Mouse (Mus musculus) liver, embryonic 11.5 days (tissue): ENCODE measurements at regions not wholly inside any gene's neighbourhood (a gene's known extent, or its start where the extent isn't known, plus 50 kb on each side); places are given as distances from the start of the nearest gene placed in this dataset.

Source experiments
- ATAC-seq: fragments of 200-750 bp; cut with Nextera tagmentation; replicated peaks from 2 replicates; pipeline ENCODE4 v1.8.0; 2017; ENCODE audit warnings: moderate number of reproducible peaks, mild to moderate bottlenecking, moderate TSS enrichment, moderate library complexity; ENCODE audit not compliant: low FRiP score
- DNase-seq: peaks from one replicate; pipeline ENCODE4 v3.0.0-alpha.2; 2017; ENCODE audit warnings: low spot score
- H3K27ac ChIP-seq: fragments of 300-500 bp; sonication (generic); 2 replicates; pipeline ENCODE4 v1.5.1; 2014; ENCODE audit warnings: mild to moderate bottlenecking, low read depth, low read length, control low read depth
- H3K27me3 ChIP-seq: fragments of 300-500 bp; sonication (generic); replicated peaks from 2 replicates; pipeline ENCODE4 v1.6.1; 2014; ENCODE audit warnings: low read length, mixed read lengths; ENCODE audit not compliant: control insufficient read depth, insufficient read depth
- H3K36me3 ChIP-seq: fragments of 300-500 bp; sonication (generic); 2 replicates; pipeline ENCODE4 v1.6.1; 2014; ENCODE audit warnings: mild to moderate bottlenecking, low read length, moderate library complexity, mixed read lengths; ENCODE audit not compliant: control insufficient read depth, insufficient read depth
- H3K4me1 ChIP-seq: fragments of 300-500 bp; sonication (generic); replicated peaks from 2 replicates; pipeline ENCODE4 v1.6.1; 2014; ENCODE audit warnings: low read length, mixed read lengths; ENCODE audit not compliant: control insufficient read depth, insufficient read depth
- H3K4me2 ChIP-seq: fragments of 300-500 bp; sonication (generic); 2 replicates; pipeline ENCODE4 v1.6.1; 2014; ENCODE audit warnings: mild to moderate bottlenecking, control low read depth, moderate library complexity
- H3K4me3 ChIP-seq: fragments of 300-500 bp; sonication (generic); 2 replicates; pipeline ENCODE4 v1.5.1; 2014; ENCODE audit warnings: low read depth, low read length, control low read depth
- H3K9ac ChIP-seq: fragments of 300-500 bp; sonication (generic); 2 replicates; pipeline ENCODE4 v1.6.1; 2014; ENCODE audit warnings: low read depth, low read length, control low read depth
- H3K9me3 ChIP-seq: fragments of 300-500 bp; sonication (generic); 2 replicates; pipeline ENCODE4 v1.6.1; 2016; ENCODE audit warnings: low read length, inconsistent platforms, mixed read lengths; ENCODE audit not compliant: control insufficient read depth
- WGBS: fragments of 180-500 bp; shearing (Covaris S2); extraction: QIAGEN DNeasy Blood & Tissue Kit; methylation state at CpG from one replicate; pipeline ENCODE4 v1.1.7; 2014; 5-methylcytosine and 5-hydroxymethylcytosine counted together

- 72% methylated on average over 10 of the region's 10 CpGs for whole genome bisulfite sequencing
Observed at GRCm38 (mm10) chr4:12511656-12512385, 340.0 kb upstream of the Fam92a start.

GRCm38 (mm10) chr4:12506851-12507551 lies 335.2 kb upstream of the Fam92a start:
- no peak overlapping the region for H3K4me2 ChIP-seq
- H3K36me3 ChIP-seq = no peaks in the 10 kb centered on the region
- no peaks in the 10 kb centered on the region for H3K4me1 ChIP-seq
- ATAC-seq (no peak), DNase-seq (no peak)
- WGBS = 57% methylated on average over 8 of the region's 8 CpGs
- no peak overlapping the region; the same call in 1 of the 2 replicates for H3K27ac ChIP-seq
- no peak overlapping the region for H3K4me3 ChIP-seq
- H3K9ac ChIP-seq = no peak overlapping the region
- H3K9me3 ChIP-seq = no peaks in the 10 kb centered on the region
- no peaks in the 10 kb centered on the region for H3K27me3 ChIP-seq

More at GRCm38 (mm10) chr4:12511656-12512385, 340.0 kb upstream of the Fam92a start:
- no peaks in the 10 kb centered on the region for H3K9me3 ChIP-seq
- H3K9ac ChIP-seq = no peak overlapping the region
- no peak for DNase-seq
- no peak overlapping the region for H3K4me3 ChIP-seq
- H3K27me3 ChIP-seq = no peaks in the 10 kb centered on the region
- H3K4me1 ChIP-seq = no peaks in the 10 kb centered on the region
- ATAC-seq = no peak
- no peaks in the 10 kb centered on the region for H3K36me3 ChIP-seq
- no peak overlapping the region for H3K4me2 ChIP-seq
- H3K27ac ChIP-seq = no peak overlapping the region

GRCm38 (mm10) chr4:12501086-12501485 lies 329.3 kb upstream of the Fam92a start:
- Histone ChIP-seq H3K27me3 (no peaks in the 10 kb centered on the region), H3K4me3 (no peak overlapping the region), H3K36me3 (no peaks in the 10 kb centered on the region), H3K9ac (no peak overlapping the region), H3K27ac (no peak overlapping the region), H3K4me2 (no peak overlapping the region), H3K9me3 (no peaks in the 10 kb centered on the region), H3K4me1 (no peaks in the 10 kb centered on the region)
- DNase-seq = no peak
- ATAC-seq = no peak
- 72% methylated on average over 8 of the region's 8 CpGs for WGBS

- DNase-seq = no peak
- Histone ChIP-seq H3K9me3 (no peaks in the 10 kb centered on the region), H3K4me3 (no peak overlapping the region), H3K4me1 (no peaks in the 10 kb centered on the region), H3K27me3 (no peaks in the 10 kb centered on the region), H3K27ac (no peak overlapping the region), H3K36me3 (no peaks in the 10 kb centered on the region), H3K9ac (no peak overlapping the region), H3K4me2 (no peak overlapping the region)
- ATAC-seq = no peak
- 60% methylated on average over 4 of the region's 4 CpGs for WGBS
Observed at GRCm38 (mm10) chr4:12498426-12498825, 326.6 kb upstream of the Fam92a start.

GRCm38 (mm10) chr4:12492468-12492867 lies 320.7 kb upstream of the Fam92a start:
- WGBS = 50% methylated on average over 2 of the region's 2 CpGs
- Histone ChIP-seq H3K9me3 (no peaks in the 10 kb centered on the region), H3K4me3 (no peak overlapping the region), H3K4me2 (no peak overlapping the region), H3K4me1 (no peaks in the 10 kb centered on the region), H3K9ac (no peak overlapping the region), H3K36me3 (no peaks in the 10 kb centered on the region), H3K27ac (no peak overlapping the region), H3K27me3 (no peaks in the 10 kb centered on the region)
- ATAC-seq (no peak), DNase-seq (no peak)

GRCm38 (mm10) chr4:12491306-12491705 lies 319.5 kb upstream of the Fam92a start:
- ATAC-seq (no peak), DNase-seq (no peak)
- no peak overlapping the region for H3K4me3 ChIP-seq
- 82% methylated on average over 6 of the region's 6 CpGs for WGBS
- H3K9ac ChIP-seq = no peak overlapping the region
- no peaks in the 10 kb centered on the region for H3K9me3 ChIP-seq
- H3K4me2 ChIP-seq = no peak overlapping the region
- H3K36me3 ChIP-seq = no peaks in the 10 kb centered on the region
- no peak overlapping the region for H3K27ac ChIP-seq
- no peaks in the 10 kb centered on the region for H3K4me1 ChIP-seq
- H3K27me3 ChIP-seq = no peaks in the 10 kb centered on the region

- Histone ChIP-seq H3K4me2 (no peak overlapping the region), H3K36me3 (no peaks in the 10 kb centered on the region), H3K27ac (no peak overlapping the region), H3K4me3 (no peak overlapping the region), H3K4me1 (no peaks in the 10 kb centered on the region), H3K27me3 (no peaks in the 10 kb centered on the region), H3K9ac (no peak overlapping the region), H3K9me3 (no peaks in the 10 kb centered on the region)
- DNase-seq (no peak), ATAC-seq (no peak)
- 55% methylated on average over 3 of the region's 3 CpGs for WGBS
Observed at GRCm38 (mm10) chr4:12490066-12490465, 318.3 kb upstream of the Fam92a start.

- ATAC-seq (no peak), DNase-seq (no peak)
- WGBS = 76% methylated on average over 6 of the region's 6 CpGs
- H3K4me2 ChIP-seq = no peak overlapping the region
- no peaks in the 10 kb centered on the region for H3K36me3 ChIP-seq
- no peaks in the 10 kb centered on the region for H3K4me1 ChIP-seq
- no peak overlapping the region for H3K27ac ChIP-seq
- no peaks in the 10 kb centered on the region for H3K9me3 ChIP-seq
- no peaks in the 10 kb centered on the region for H3K27me3 ChIP-seq
- no peak overlapping the region for H3K4me3 ChIP-seq
- H3K9ac ChIP-seq = no peak overlapping the region
Observed at GRCm38 (mm10) chr4:12489358-12489757, 317.5 kb upstream of the Fam92a start.

- ATAC-seq = no peak
- Histone ChIP-seq H3K4me1 (no peaks in the 10 kb centered on the region), H3K27ac (no peak overlapping the region), H3K36me3 (no peaks in the 10 kb centered on the region), H3K27me3 (no peaks in the 10 kb centered on the region), H3K4me2 (no peak overlapping the region), H3K9ac (no peak overlapping the region), H3K4me3 (no peak overlapping the region), H3K9me3 (no peaks in the 10 kb centered on the region)
- 84% methylated on average over 4 of the region's 4 CpGs for WGBS
- DNase-seq = no peak
Observed at GRCm38 (mm10) chr4:12481481-12481880, 309.7 kb upstream of the Fam92a start.
